Mouse (Mus musculus) lung, postnatal 0 days (tissue): ENCODE measurements around the gene Wbp2.

Experiments used
- CTCF ChIP-seq: IDR thresholded peaks from 2 replicates; pipeline ENCODE4 v1.5.1; 2016; ENCODE audit warnings: antibody characterized with exemption, mild to moderate bottlenecking
- EP300 ChIP-seq: IDR thresholded peaks from 2 replicates; pipeline ENCODE4 v1.6.1; 2016; ENCODE audit warnings: antibody characterized with exemption, mild to moderate bottlenecking, control low read depth

GRCm38 (mm10) chr11:116059691-116060025 lies 27.1 kb downstream of the Wbp2 start:
- TF ChIP-seq EP300 (no peak), CTCF (no peak)
